Mouse (Mus musculus) cerebellum, adult 11 months (tissue): Measurements from ENCODE around the gene Mlst8.

Source experiments
- DNase-seq: peaks from one replicate; pipeline ENCODE4 v3.0.0; 2022

The Mlst8 gene

GRCm38 (mm10) chr17:24478663-24479380 is at the start of gene Mlst8:
Gene Mlst8 (minus strand): TSS chr17:24479078.
- DNase-seq = peak; percentile 98

GRCm38 (mm10) chr17:24528560-24528918 is 49.7 kb upstream of the Mlst8 start:
- DNase-seq = no peak

- peak; percentile 89 for DNase-seq
Observed at GRCm38 (mm10) chr17:24527723-24528559, 49.1 kb upstream of the Mlst8 start, which contains the start of gene Traf7. Gene Traf7 (minus strand): TSS chr17:24527938.

GRCm38 (mm10) chr17:24527315-24527714 is 48.4 kb upstream of the Mlst8 start:
- no peak for DNase-seq

- no peak for DNase-seq
Observed at GRCm38 (mm10) chr17:24524734-24525133, 45.9 kb upstream of the Mlst8 start.

- DNase-seq = no peak
Observed at GRCm38 (mm10) chr17:24520450-24520849, 41.6 kb upstream of the Mlst8 start.

GRCm38 (mm10) chr17:24514270-24515257 is 35.7 kb upstream of the Mlst8 start:
- DNase-seq = no peak

- no peak for DNase-seq
Observed at GRCm38 (mm10) chr17:24513609-24514008, 34.7 kb upstream of the Mlst8 start.

GRCm38 (mm10) chr17:24507806-24508460 is 29.1 kb upstream of the Mlst8 start:
- no peak for DNase-seq

GRCm38 (mm10) chr17:24507129-24507664 is 28.3 kb upstream of the Mlst8 start:
- DNase-seq = no peak

GRCm38 (mm10) chr17:24506332-24507070 is 27.6 kb upstream of the Mlst8 start:
- peak; percentile 53 for DNase-seq

- no peak for DNase-seq
Observed at GRCm38 (mm10) chr17:24505286-24505955, 26.5 kb upstream of the Mlst8 start.

GRCm38 (mm10) chr17:24504085-24504484 is 25.2 kb upstream of the Mlst8 start:
- no peak for DNase-seq

GRCm38 (mm10) chr17:24502208-24502607 is 23.3 kb upstream of the Mlst8 start:
- DNase-seq = no peak

GRCm38 (mm10) chr17:24496026-24496425 is 17.1 kb upstream of the Mlst8 start:
- no peak for DNase-seq

- no peak for DNase-seq
Observed at GRCm38 (mm10) chr17:24495443-24495842, 16.6 kb upstream of the Mlst8 start.

GRCm38 (mm10) chr17:24494627-24495335 is 15.9 kb upstream of the Mlst8 start:
- DNase-seq = peak; percentile 41

GRCm38 (mm10) chr17:24490399-24490798 is 11.5 kb upstream of the Mlst8 start:
- no peak for DNase-seq

- peak; percentile 34 for DNase-seq
Observed at GRCm38 (mm10) chr17:24489265-24490030, 10.6 kb upstream of the Mlst8 start.
